Mouse (Mus musculus): Measurements from ENCODE around the gene Il2. TPM values are rescaled to one million over a fixed set of nuclear protein-coding genes. Genes with fewer than 3 reads are reported as not detected.
A peak's percentile ranks its signal among the peaks of the same experiment; 100 is the strongest.

Il2 gene
- polyA plus RNA-seq, 1 experiment from 2014 or later = not detected

GRCm38 (mm10) chr3:37139192-37139591 lies 13.4 kb upstream of the Il2 start:
- Histone ChIP-seq H3K27ac (peak overlapping the region; percentile 88), H3K79me2 (ENCODE audit: inconsistent target) (no peaks in the 10 kb centered on the region), H3K4me3 (ENCODE audit: inconsistent target) (no peak overlapping the region), H3K36me3 (ENCODE audit: inconsistent target) (no peaks in the 10 kb centered on the region)
- 66% methylated on average over 3 of the region's 3 CpGs for WGBS (ENCODE audit: missing documents)

DNA sequence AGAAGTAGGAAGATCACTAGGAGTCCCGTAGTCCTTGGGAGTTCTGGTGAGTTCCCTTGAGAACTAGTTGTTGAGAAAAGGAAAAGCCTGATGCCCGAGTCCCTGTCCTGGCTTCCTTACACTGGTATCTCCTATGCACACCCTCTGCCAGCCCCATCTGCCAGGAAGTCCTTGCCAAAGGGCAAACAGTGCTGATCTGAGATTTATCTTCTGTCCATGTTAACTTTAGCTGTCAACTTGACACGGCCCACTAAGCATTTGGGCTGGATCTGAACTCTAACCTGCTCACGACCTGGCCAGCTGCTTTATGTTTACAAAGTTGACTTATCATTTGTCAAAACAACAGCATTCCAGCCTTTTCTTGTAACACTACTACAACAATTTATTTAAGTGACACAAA lies 11.5 kb upstream of the Il2 start:
- WGBS (ENCODE audit: missing documents) = 89% methylated on average over 4 of the region's 4 CpGs
- no peak overlapping the region for H3K4me3 ChIP-seq (ENCODE audit: inconsistent target)
- H3K27ac ChIP-seq = no peak overlapping the region
- H3K79me2 ChIP-seq (ENCODE audit: inconsistent target) = no peaks in the 10 kb centered on the region
- H3K36me3 ChIP-seq (ENCODE audit: inconsistent target) = no peaks in the 10 kb centered on the region

DNA sequence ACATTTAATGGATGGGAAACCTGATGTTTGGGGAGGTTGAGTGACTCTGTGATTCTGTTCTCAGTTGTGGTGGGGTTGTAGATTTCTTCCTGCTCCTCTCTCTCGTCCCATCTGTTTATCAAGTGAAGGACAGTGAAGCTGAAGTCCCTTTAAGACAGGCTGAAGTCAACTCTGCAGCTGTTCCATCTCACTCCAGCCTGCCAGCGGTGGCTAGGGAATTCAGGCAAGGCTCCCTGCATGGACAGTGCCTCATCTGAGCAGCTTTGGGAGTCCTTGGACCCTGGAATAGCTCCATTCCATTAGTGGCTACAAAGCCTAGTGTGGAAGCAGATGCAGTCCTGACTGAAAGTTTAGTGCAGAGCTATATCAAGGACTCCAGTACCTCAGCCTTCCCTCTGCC lies 3.3 kb upstream of the Il2 start:
- Histone ChIP-seq H3K79me2 (ENCODE audit: inconsistent target) (no peaks in the 10 kb centered on the region), H3K27ac (peak overlapping the region; percentile 2; the same call in 1 of the 2 replicates), H3K4me3 (ENCODE audit: inconsistent target) (no peak overlapping the region), H3K36me3 (ENCODE audit: inconsistent target) (no peaks in the 10 kb centered on the region)
- 77% methylated on average over 2 of the region's 2 CpGs for WGBS (ENCODE audit: missing documents)

DNA sequence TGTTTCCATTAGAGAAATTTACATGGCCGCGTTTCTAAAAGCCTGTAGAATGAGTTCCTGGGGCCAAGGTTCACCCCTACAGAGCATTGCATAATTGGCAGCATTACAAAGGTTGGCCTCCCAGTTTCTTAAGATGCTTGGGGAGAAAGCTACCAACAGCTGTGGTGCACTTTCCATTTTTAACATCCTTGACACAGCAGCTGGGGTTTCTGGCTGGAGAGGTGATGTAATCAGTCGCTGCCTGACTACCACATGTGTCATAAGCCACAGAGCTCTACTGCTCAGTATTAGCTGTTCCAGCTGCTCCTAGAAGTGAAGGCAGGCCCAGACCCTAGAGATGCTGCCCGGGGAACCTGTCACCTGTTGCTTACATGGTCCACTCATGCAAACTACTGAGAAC lies 2.5 kb upstream of the Il2 start:
- Histone ChIP-seq H3K27ac (peak overlapping the region; percentile 29; the same call in 1 of the 2 replicates), H3K79me2 (ENCODE audit: inconsistent target) (no peaks in the 10 kb centered on the region), H3K4me3 (ENCODE audit: inconsistent target) (no peak overlapping the region), H3K36me3 (ENCODE audit: inconsistent target) (no peaks in the 10 kb centered on the region)
- WGBS (ENCODE audit: missing documents) = 25% methylated on average over 4 of the region's 4 CpGs

GRCm38 (mm10) chr3:37126162-37126561 lies 403 bp upstream of the Il2 start:
- H3K27ac ChIP-seq = no peak overlapping the region
- 39% methylated on average over 4 of the region's 4 CpGs for WGBS (ENCODE audit: missing documents)
- no peaks in the 10 kb centered on the region for H3K79me2 ChIP-seq (ENCODE audit: inconsistent target)
- H3K36me3 ChIP-seq (ENCODE audit: inconsistent target) = no peaks in the 10 kb centered on the region
- no peak overlapping the region for H3K4me3 ChIP-seq (ENCODE audit: inconsistent target)

DNA sequence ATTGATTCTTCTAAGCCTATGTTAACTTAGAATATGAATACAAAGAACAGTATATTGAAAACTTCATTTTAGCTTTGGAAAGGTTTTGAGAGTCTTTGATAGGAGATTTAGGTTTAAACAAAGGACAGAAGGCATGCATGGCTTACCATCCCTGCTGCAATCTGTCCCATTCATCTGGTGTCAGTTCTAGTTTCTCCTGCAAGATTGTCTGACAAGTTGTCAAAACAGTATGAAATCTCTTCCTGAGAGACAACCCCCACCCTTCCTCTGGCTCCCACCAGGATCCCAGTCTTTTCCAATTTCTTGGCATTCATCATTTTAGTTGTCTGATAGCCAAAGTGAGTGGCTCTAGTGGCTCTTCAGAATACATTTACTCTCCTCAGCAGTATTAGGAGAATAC lies 35.0 kb downstream of the Il2 start:
- H3K79me2 ChIP-seq (ENCODE audit: inconsistent target) = no peaks in the 10 kb centered on the region
- H3K4me3 ChIP-seq (ENCODE audit: inconsistent target) = no peak overlapping the region
- H3K27ac ChIP-seq = no peak overlapping the region
- no peaks in the 10 kb centered on the region for H3K36me3 ChIP-seq (ENCODE audit: inconsistent target)

GRCm38 (mm10) chr3:37084860-37085259 lies 40.9 kb downstream of the Il2 start:
- H3K27ac ChIP-seq = no peak overlapping the region
- 90% methylated on average over 4 of the region's 4 CpGs for WGBS (ENCODE audit: missing documents)
- H3K36me3 ChIP-seq (ENCODE audit: inconsistent target) = no peaks in the 10 kb centered on the region
- no peak overlapping the region for H3K4me3 ChIP-seq (ENCODE audit: inconsistent target)
- H3K79me2 ChIP-seq (ENCODE audit: inconsistent target) = no peaks in the 10 kb centered on the region

- no peaks in the 10 kb centered on the region for H3K79me2 ChIP-seq (ENCODE audit: inconsistent target)
- no peak overlapping the region for H3K4me3 ChIP-seq (ENCODE audit: inconsistent target)
- no peak overlapping the region for H3K27ac ChIP-seq
- H3K36me3 ChIP-seq (ENCODE audit: inconsistent target) = no peaks in the 10 kb centered on the region
These were observed 52.5 kb downstream of the Il2 start for GRCm38 (mm10) chr3:37073211-37073610.

Other genes starting within 250 kb of the Il2 start
- gene Adad1, start 62.4 kb downstream of the Il2 start, polyA plus RNA-seq (2018) = not detected in 3 replicates
- not detected in 3 replicates for gene Il21, start 106.7 kb upstream of the Il2 start, polyA plus RNA-seq (2018)
- gene Bbs12, start 186.6 kb upstream of the Il2 start, polyA plus RNA-seq (2018) = 0.81 to 3.5 TPM (median 0.82 TPM) in 3 replicates
- gene Cetn4, start 186.7 kb upstream of the Il2 start, polyA plus RNA-seq (2018) = 0.77 to 3.7 TPM (median 2.6 TPM) in 3 replicates
- 0.04 TPM in 1 of 3 replicates, not detected in the others for gene Fgf2, start 222.4 kb upstream of the Il2 start, polyA plus RNA-seq (2018)